Mouse (Mus musculus): ENCODE measurements around the gene Tmem184b. TPM values are rescaled to one million over a fixed set of nuclear protein-coding genes. Genes with fewer than 3 reads are reported as not detected.

Tmem184b gene
- polyA plus RNA-seq, 1 experiment from 2014 or later = 55.0 TPM

DNA sequence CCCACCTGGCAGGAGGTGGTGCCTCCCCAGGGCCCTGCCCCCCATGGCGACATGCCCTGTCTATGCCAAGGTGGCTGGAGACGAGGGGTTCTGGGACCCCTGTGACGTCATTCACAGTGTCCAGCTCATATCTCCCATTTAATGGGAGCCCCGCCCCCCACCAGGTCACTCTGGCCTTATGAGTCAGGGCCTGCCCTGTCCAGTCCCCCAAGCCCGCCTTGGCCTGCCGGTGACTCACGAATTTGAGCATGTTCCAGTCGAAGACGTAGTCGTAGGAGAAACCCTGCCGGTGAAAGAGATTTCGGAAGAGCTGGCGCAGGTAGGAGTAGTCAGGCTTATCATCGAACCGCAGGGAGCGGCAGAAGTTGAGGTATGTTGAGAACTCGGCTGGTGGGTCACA is 21.2 kb upstream of the Tmem184b start:
- no peaks in the 10 kb centered on the region for H3K27me3 ChIP-seq (ENCODE audit: control insufficient read depth, insufficient read depth, low read length)
- H3K27ac ChIP-seq (ENCODE audit: low read depth, low read length) = no peak overlapping the region
- no peak overlapping the region for H3K9ac ChIP-seq (ENCODE audit: low read depth, low read length)
- no peak for ATAC-seq (replicated peaks; ENCODE audit: insufficient number of reproducible peaks, low FRiP score, low TSS enrichment)
- peaks cover 4% of the 10 kb centered on the region for H3K4me1 ChIP-seq (ENCODE audit: control insufficient read depth, insufficient read depth, low read length)
- no peaks in the 10 kb centered on the region for H3K9me3 ChIP-seq (replicated peaks; ENCODE audit: control insufficient read depth, low read length)
- no peak overlapping the region for H3K4me3 ChIP-seq (ENCODE audit: low read depth, low read length)
- 87% methylated on average over 17 of the region's 17 CpGs for WGBS (ENCODE audit: insufficient replicate concordance)
- H3K4me2 ChIP-seq = no peak overlapping the region
- peaks cover 63% of the 10 kb centered on the region for H3K36me3 ChIP-seq (ENCODE audit: control insufficient read depth, insufficient read depth, low read length)

DNA sequence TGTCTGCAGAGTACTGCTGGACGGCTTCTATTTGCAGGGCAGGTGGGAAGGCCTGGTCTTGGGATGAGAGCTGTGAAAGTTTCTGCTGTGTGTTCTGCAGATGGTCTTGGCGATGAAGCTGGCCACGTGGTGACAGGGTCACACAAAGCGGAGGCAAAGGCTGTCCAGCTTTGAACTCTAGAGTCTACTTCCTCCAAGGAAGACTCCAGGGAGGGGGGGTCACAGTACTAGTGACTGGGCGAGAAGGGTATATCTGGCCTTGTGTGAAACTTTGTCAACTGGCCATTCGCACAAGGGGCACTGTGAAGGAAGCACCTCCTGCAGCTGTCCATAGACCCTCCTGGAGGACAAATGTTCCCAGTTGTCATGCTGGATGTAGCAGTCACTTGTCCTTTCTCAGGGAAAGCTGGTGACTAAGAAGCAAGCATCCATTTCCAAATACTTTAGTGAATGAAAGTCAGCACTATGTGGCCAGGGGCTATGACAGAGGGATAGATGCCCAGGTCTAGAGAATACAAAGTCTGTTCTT is 19.4 kb upstream of the Tmem184b start:
- Histone ChIP-seq H3K4me2 (no peak overlapping the region), H3K4me1 (ENCODE audit: control insufficient read depth, insufficient read depth, low read length) (peaks cover 4% of the 10 kb centered on the region), H3K9me3 (replicated peaks; ENCODE audit: control insufficient read depth, low read length) (no peaks in the 10 kb centered on the region), H3K9ac (ENCODE audit: low read depth, low read length) (no peak overlapping the region), H3K4me3 (ENCODE audit: low read depth, low read length) (no peak overlapping the region), H3K27me3 (ENCODE audit: control insufficient read depth, insufficient read depth, low read length) (no peaks in the 10 kb centered on the region), H3K27ac (ENCODE audit: low read depth, low read length) (no peak overlapping the region), H3K36me3 (ENCODE audit: control insufficient read depth, insufficient read depth, low read length) (peaks cover 57% of the 10 kb centered on the region)
- WGBS (ENCODE audit: insufficient replicate concordance) = 78% methylated on average over 6 of the region's 6 CpGs
- no peak for ATAC-seq (replicated peaks; ENCODE audit: insufficient number of reproducible peaks, low FRiP score, low TSS enrichment)

- Histone ChIP-seq H3K9me3 (replicated peaks; ENCODE audit: control insufficient read depth, low read length) (no peaks in the 10 kb centered on the region), H3K36me3 (ENCODE audit: control insufficient read depth, insufficient read depth, low read length) (peaks cover 32% of the 10 kb centered on the region), H3K4me1 (ENCODE audit: control insufficient read depth, insufficient read depth, low read length) (peaks cover 4% of the 10 kb centered on the region), H3K27me3 (ENCODE audit: control insufficient read depth, insufficient read depth, low read length) (no peaks in the 10 kb centered on the region), H3K27ac (ENCODE audit: low read depth, low read length) (no peak overlapping the region), H3K9ac (ENCODE audit: low read depth, low read length) (no peak overlapping the region), H3K4me3 (ENCODE audit: low read depth, low read length) (no peak overlapping the region), H3K4me2 (no peak overlapping the region)
- ATAC-seq (replicated peaks; ENCODE audit: insufficient number of reproducible peaks, low FRiP score, low TSS enrichment) = no peak
- 87% methylated on average over 11 of the region's 11 CpGs for WGBS (ENCODE audit: insufficient replicate concordance)
These were observed 15.3 kb upstream of the Tmem184b start for GRCm38 (mm10) chr15:79418677-79419076.

DNA sequence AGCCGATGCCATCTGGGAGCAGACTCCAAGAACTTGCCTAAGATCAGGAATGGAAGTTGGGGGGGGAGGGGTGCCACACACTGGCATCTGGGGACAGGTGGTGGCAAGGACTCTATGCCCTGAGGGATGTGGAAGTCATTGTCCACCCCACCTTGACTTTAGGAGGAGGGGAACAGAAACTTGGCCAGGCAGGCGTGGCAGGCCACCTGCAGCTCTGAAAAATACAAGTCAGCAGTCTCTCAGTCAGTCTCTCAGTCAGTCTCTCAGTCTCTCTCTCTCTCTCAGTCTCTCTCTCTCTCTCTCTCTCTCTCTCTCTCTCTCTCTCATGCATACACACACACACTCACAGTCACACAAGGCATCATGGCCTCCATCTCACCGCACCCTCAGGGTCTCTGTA is 14.9 kb upstream of the Tmem184b start:
- Histone ChIP-seq H3K4me2 (no peak overlapping the region), H3K4me3 (ENCODE audit: low read depth, low read length) (no peak overlapping the region), H3K9me3 (replicated peaks; ENCODE audit: control insufficient read depth, low read length) (no peaks in the 10 kb centered on the region), H3K9ac (ENCODE audit: low read depth, low read length) (no peak overlapping the region), H3K4me1 (ENCODE audit: control insufficient read depth, insufficient read depth, low read length) (peaks cover 4% of the 10 kb centered on the region), H3K36me3 (ENCODE audit: control insufficient read depth, insufficient read depth, low read length) (peaks cover 28% of the 10 kb centered on the region), H3K27ac (ENCODE audit: low read depth, low read length) (no peak overlapping the region), H3K27me3 (ENCODE audit: control insufficient read depth, insufficient read depth, low read length) (no peaks in the 10 kb centered on the region)
- no peak for ATAC-seq (replicated peaks; ENCODE audit: insufficient number of reproducible peaks, low FRiP score, low TSS enrichment)
- WGBS (ENCODE audit: insufficient replicate concordance) = 88% methylated on average over 3 of the region's 3 CpGs

DNA sequence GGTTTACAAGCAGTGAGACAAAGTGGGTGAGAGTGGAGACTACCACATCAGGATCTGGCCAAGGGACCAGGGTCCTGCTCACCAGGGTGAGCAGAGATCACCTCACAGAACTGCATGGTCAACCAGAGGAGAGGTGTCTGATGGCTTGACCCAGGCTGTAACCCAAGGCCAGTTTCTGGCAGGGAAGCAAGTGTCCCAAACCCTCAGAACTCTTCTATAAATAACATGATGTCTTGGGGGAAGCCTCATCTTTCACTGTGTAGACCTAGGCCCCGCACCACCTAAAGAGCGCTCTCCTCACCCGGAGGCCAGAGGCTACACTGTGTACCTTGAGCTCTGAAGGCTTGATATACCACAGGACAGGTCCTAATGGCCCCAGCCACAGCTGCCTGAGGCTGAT is 14.0 kb upstream of the Tmem184b start:
- no peak overlapping the region for H3K4me3 ChIP-seq (ENCODE audit: low read depth, low read length)
- no peaks in the 10 kb centered on the region; the same call in 1 of the 2 replicates for H3K4me1 ChIP-seq (ENCODE audit: control insufficient read depth, insufficient read depth, low read length)
- H3K27me3 ChIP-seq (ENCODE audit: control insufficient read depth, insufficient read depth, low read length) = no peaks in the 10 kb centered on the region
- H3K9ac ChIP-seq (ENCODE audit: low read depth, low read length) = no peak overlapping the region
- 90% methylated on average over 3 of the region's 3 CpGs for WGBS (ENCODE audit: insufficient replicate concordance)
- no peak overlapping the region for H3K27ac ChIP-seq (ENCODE audit: low read depth, low read length)
- H3K36me3 ChIP-seq (ENCODE audit: control insufficient read depth, insufficient read depth, low read length) = peaks cover 22% of the 10 kb centered on the region
- no peak for ATAC-seq (replicated peaks; ENCODE audit: insufficient number of reproducible peaks, low FRiP score, low TSS enrichment)
- no peaks in the 10 kb centered on the region for H3K9me3 ChIP-seq (replicated peaks; ENCODE audit: control insufficient read depth, low read length)
- no peak overlapping the region for H3K4me2 ChIP-seq

GRCm38 (mm10) chr15:79416460-79417085 is 13.2 kb upstream of the Tmem184b start:
- no peaks in the 10 kb centered on the region for H3K27me3 ChIP-seq (ENCODE audit: control insufficient read depth, insufficient read depth, low read length)
- peaks cover 15% of the 10 kb centered on the region for H3K36me3 ChIP-seq (ENCODE audit: control insufficient read depth, insufficient read depth, low read length)
- 82% methylated on average over 10 of the region's 10 CpGs for WGBS (ENCODE audit: insufficient replicate concordance)
- H3K4me1 ChIP-seq (ENCODE audit: control insufficient read depth, insufficient read depth, low read length) = no peaks in the 10 kb centered on the region
- H3K4me2 ChIP-seq = no peak overlapping the region
- H3K9me3 ChIP-seq (replicated peaks; ENCODE audit: control insufficient read depth, low read length) = no peaks in the 10 kb centered on the region
- H3K27ac ChIP-seq (ENCODE audit: low read depth, low read length) = no peak overlapping the region
- H3K9ac ChIP-seq (ENCODE audit: low read depth, low read length) = no peak overlapping the region
- ATAC-seq (replicated peaks; ENCODE audit: insufficient number of reproducible peaks, low FRiP score, low TSS enrichment) = no peak
- no peak overlapping the region for H3K4me3 ChIP-seq (ENCODE audit: low read depth, low read length)

DNA sequence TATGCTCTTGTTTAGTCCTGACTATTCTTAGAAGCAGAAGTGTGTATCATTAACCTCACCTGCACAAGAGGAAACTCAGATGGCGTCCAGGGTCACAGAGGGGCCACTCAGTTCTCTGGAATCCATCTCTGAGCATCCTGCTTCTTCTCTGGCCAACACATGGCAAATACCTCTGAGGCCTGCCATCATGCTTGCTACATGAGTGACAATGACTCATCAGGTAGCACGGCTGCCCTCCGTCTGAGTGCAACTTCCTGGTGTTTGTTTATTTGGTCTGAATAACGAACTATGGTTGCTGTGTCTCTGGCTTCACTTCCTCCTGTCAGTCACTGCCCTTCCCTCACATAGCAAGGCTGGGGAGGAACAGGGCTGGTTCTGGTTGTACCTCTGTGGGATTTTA is 11.1 kb upstream of the Tmem184b start:
- Histone ChIP-seq H3K27me3 (ENCODE audit: control insufficient read depth, insufficient read depth, low read length) (no peaks in the 10 kb centered on the region), H3K9ac (ENCODE audit: low read depth, low read length) (no peak overlapping the region), H3K4me3 (ENCODE audit: low read depth, low read length) (no peak overlapping the region), H3K4me1 (ENCODE audit: control insufficient read depth, insufficient read depth, low read length) (no peaks in the 10 kb centered on the region), H3K4me2 (no peak overlapping the region), H3K27ac (ENCODE audit: low read depth, low read length) (no peak overlapping the region), H3K9me3 (replicated peaks; ENCODE audit: control insufficient read depth, low read length) (no peaks in the 10 kb centered on the region), H3K36me3 (ENCODE audit: control insufficient read depth, insufficient read depth, low read length) (peaks cover 6% of the 10 kb centered on the region)
- ATAC-seq (replicated peaks; ENCODE audit: insufficient number of reproducible peaks, low FRiP score, low TSS enrichment) = no peak
- WGBS (ENCODE audit: insufficient replicate concordance) = 32% methylated on average over 4 of the region's 4 CpGs

GRCm38 (mm10) chr15:79413802-79414201 is 10.4 kb upstream of the Tmem184b start:
- 78% methylated on average over 8 of the region's 8 CpGs for WGBS (ENCODE audit: insufficient replicate concordance)
- H3K9me3 ChIP-seq (replicated peaks; ENCODE audit: control insufficient read depth, low read length) = no peaks in the 10 kb centered on the region
- peaks cover 5% of the 10 kb centered on the region for H3K36me3 ChIP-seq (ENCODE audit: control insufficient read depth, insufficient read depth, low read length)
- H3K9ac ChIP-seq (ENCODE audit: low read depth, low read length) = no peak overlapping the region
- H3K4me1 ChIP-seq (ENCODE audit: control insufficient read depth, insufficient read depth, low read length) = peaks cover 4% of the 10 kb centered on the region
- no peak overlapping the region for H3K4me3 ChIP-seq (ENCODE audit: low read depth, low read length)
- no peak overlapping the region for H3K27ac ChIP-seq (ENCODE audit: low read depth, low read length)
- H3K4me2 ChIP-seq = no peak overlapping the region
- ATAC-seq (replicated peaks; ENCODE audit: insufficient number of reproducible peaks, low FRiP score, low TSS enrichment) = no peak
- no peaks in the 10 kb centered on the region for H3K27me3 ChIP-seq (ENCODE audit: control insufficient read depth, insufficient read depth, low read length)

GRCm38 (mm10) chr15:79413201-79413600 is 9.8 kb upstream of the Tmem184b start:
- no peak for ATAC-seq (replicated peaks; ENCODE audit: insufficient number of reproducible peaks, low FRiP score, low TSS enrichment)
- H3K27ac ChIP-seq (ENCODE audit: low read depth, low read length) = no peak overlapping the region
- no peak overlapping the region for H3K9ac ChIP-seq (ENCODE audit: low read depth, low read length)
- peaks cover 10% of the 10 kb centered on the region for H3K4me1 ChIP-seq (ENCODE audit: control insufficient read depth, insufficient read depth, low read length)
- peaks cover 1% of the 10 kb centered on the region; the same call in 1 of the 2 replicates for H3K36me3 ChIP-seq (ENCODE audit: control insufficient read depth, insufficient read depth, low read length)
- no peak overlapping the region for H3K4me3 ChIP-seq (ENCODE audit: low read depth, low read length)
- no peaks in the 10 kb centered on the region for H3K9me3 ChIP-seq (replicated peaks; ENCODE audit: control insufficient read depth, low read length)
- no peak overlapping the region for H3K4me2 ChIP-seq
- WGBS (ENCODE audit: insufficient replicate concordance) = 92% methylated on average over 3 of the region's 3 CpGs
- H3K27me3 ChIP-seq (ENCODE audit: control insufficient read depth, insufficient read depth, low read length) = no peaks in the 10 kb centered on the region

Measured in heart, embryonic 11.5 days (tissue).